Comparison of ENCODE assay signal across 1 mouse cellular context in genomic region chr3:153917200-153917599, GRCm38 (mm10).
TF ChIP-seq lines count a peak whose summit lies in the region.

No protein-coding gene starts in this region.

TF ChIP-seq in CH12.LX, 34 proteins besides CTCF, POLR2A, EP300 and RAD21 (continued from another document):
- TF ChIP-seq ELF1 (IDR thresholded peaks at IDR 0.05; ENCODE audit: low read depth, low read length) (peak; percentile 60; the same call in 1 of the 2 replicates), PAX5 (IDR thresholded peaks at IDR 0.05; ENCODE audit: low read length) (no peak), ZC3H11A (IDR thresholded peaks at IDR 0.05; ENCODE audit: low read depth, low read length) (no peak)
